8 mouse cellular contexts compared by ENCODE assay signal in the genomic region with DNA sequence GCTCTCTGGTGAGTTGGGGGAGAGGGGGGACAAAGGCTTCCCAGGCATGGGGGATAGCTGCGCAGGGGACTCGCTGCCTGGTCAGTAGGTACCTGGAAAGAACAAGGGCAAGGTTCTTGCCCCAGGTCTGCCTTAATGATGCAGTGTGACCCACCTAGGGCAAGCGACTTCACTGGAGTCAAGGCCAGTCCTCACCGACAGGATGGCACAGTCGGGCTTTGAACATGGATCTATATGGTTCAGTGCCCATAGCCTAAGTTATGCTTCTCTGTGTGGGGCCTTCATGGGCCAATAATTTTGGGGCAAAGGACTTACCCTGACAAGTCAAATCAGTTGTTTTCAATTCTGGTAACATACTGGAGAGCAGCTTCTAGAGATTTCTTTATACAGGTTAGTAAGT. TPM values are rescaled to one million over a fixed set of nuclear protein-coding genes. Genes with fewer than 3 reads are reported as not detected.
A peak's percentile ranks its signal among the peaks of the same experiment; 100 is the strongest.
DNase-seq lines count a peak whose midpoint lies in the region; ATAC-seq lines count a peak whose summit lies in the region.
"Had no signal": no experiment of that assay in that cellular context is flagged by ENCODE, and none has a peak within 500 bp of the region (broad histone marks: within the 10 kb centered on the region; RNA-seq: fewer than 3 reads in every experiment).

No protein-coding gene starts in this region.

- peaks cover 13% of the 10 kb centered on the region for H3K4me1 ChIP-seq in neural tube, embryonic 11.5 days (ENCODE audit: control insufficient read depth, insufficient read depth, low read length)
- H3K4me1 ChIP-seq in forebrain, embryonic 15.5 days, result peaks cover 26% of the 10 kb centered on the region
- H3K4me1 ChIP-seq in limb, embryonic 15.5 days, result peaks cover 7% of the 10 kb centered on the region; the same call in 1 of the 2 replicates
- peaks cover 7% of the 10 kb centered on the region; the same call in 1 of the 2 replicates for H3K4me1 ChIP-seq in stomach, embryonic 16.5 days (ENCODE audit: control insufficient read depth, insufficient read depth, low read length)

- peak overlapping the region; percentile 98 for H3K9ac ChIP-seq in neural tube, embryonic 11.5 days (ENCODE audit: low read length)
- H3K9ac ChIP-seq in forebrain, embryonic 15.5 days (replicated peaks), result peak overlapping the region; percentile 87
- peak overlapping the region; percentile 92; the same call in 1 of the 2 replicates for H3K9ac ChIP-seq in limb, embryonic 15.5 days
- H3K9ac ChIP-seq in stomach, embryonic 16.5 days (ENCODE audit: low read length), result peak overlapping the region; percentile 87

- no peak for DNase-seq in neural tube, embryonic 11.5 days (ENCODE audit: low spot score)
- no peak for DNase-seq in neural tube, embryonic 10.5 days (ENCODE audit: extremely low spot score, low spot score)
- no peak for DNase-seq in layer of hippocampus, adult 9-11 months
- no peak for DNase-seq in Muller cell, postnatal 12 days (ENCODE audit: inconsistent ontology term)

- H3K27ac ChIP-seq in neural tube, embryonic 11.5 days (ENCODE audit: low read depth, low read length), result peak overlapping the region; percentile 95
- peak overlapping the region; percentile 99 for H3K27ac ChIP-seq in forebrain, embryonic 15.5 days (replicated peaks)
- 0 out of 2 replicates have a peak overlapping the region, but pooled peaks have one; percentile 93 for H3K27ac ChIP-seq in limb, embryonic 15.5 days
- H3K27ac ChIP-seq in stomach, embryonic 16.5 days (ENCODE audit: low read length), result no peak overlapping the region
- H3K27ac ChIP-seq: macrophage had no signal

- 6% methylated on average over 5 of the region's 5 CpGs for WGBS in neural tube, embryonic 11.5 days
- WGBS in forebrain, embryonic 15.5 days, result 1% methylated on average over 5 of the region's 5 CpGs
- 3% methylated on average over 5 of the region's 5 CpGs for WGBS in limb, embryonic 15.5 days
- 5% methylated on average over 5 of the region's 5 CpGs for WGBS in stomach, embryonic 16.5 days

- H3K4me3 ChIP-seq in neural tube, embryonic 11.5 days (ENCODE audit: low read depth, low read length), result peak overlapping the region; percentile 70
- peak overlapping the region; percentile 63 for H3K4me3 ChIP-seq in forebrain, embryonic 15.5 days
- peak overlapping the region; percentile 61 for H3K4me3 ChIP-seq in limb, embryonic 15.5 days
- H3K4me3 ChIP-seq in stomach, embryonic 16.5 days (replicated peaks; ENCODE audit: low read length), result peak overlapping the region; percentile 77

- ATAC-seq in neural tube, embryonic 11.5 days (ENCODE audit: insufficient read depth, low FRiP score, low TSS enrichment), result no peak; the same call in 1 of the 2 replicates
- ATAC-seq in forebrain, embryonic 15.5 days (replicated peaks), result no peak
- no peak for ATAC-seq in limb, embryonic 15.5 days (ENCODE audit: insufficient number of reproducible peaks, low FRiP score, low TSS enrichment, low read depth)
- no peak for ATAC-seq in stomach, embryonic 16.5 days (ENCODE audit: insufficient read depth, low FRiP score)

- H3K36me3 ChIP-seq in neural tube, embryonic 11.5 days (ENCODE audit: control insufficient read depth, insufficient read depth, low read length), result no peaks in the 10 kb centered on the region
- H3K36me3 ChIP-seq in forebrain, embryonic 15.5 days, result no peaks in the 10 kb centered on the region
- no peaks in the 10 kb centered on the region for H3K36me3 ChIP-seq in limb, embryonic 15.5 days
- no peaks in the 10 kb centered on the region for H3K36me3 ChIP-seq in stomach, embryonic 16.5 days (ENCODE audit: control insufficient read depth, insufficient read depth, low read length)

- H3K27me3 ChIP-seq in neural tube, embryonic 11.5 days (ENCODE audit: control insufficient read depth, insufficient read depth, low read length), result no peaks in the 10 kb centered on the region
- H3K27me3 ChIP-seq in forebrain, embryonic 15.5 days, result no peaks in the 10 kb centered on the region
- no peaks in the 10 kb centered on the region for H3K27me3 ChIP-seq in limb, embryonic 15.5 days
- H3K27me3 ChIP-seq in stomach, embryonic 16.5 days (ENCODE audit: control insufficient read depth, insufficient read depth, low read length), result peaks cover 7% of the 10 kb centered on the region; the same call in 1 of the 2 replicates

- H3K4me2 ChIP-seq in neural tube, embryonic 11.5 days (ENCODE audit: low read depth), result peak overlapping the region; percentile 80
- H3K4me2 ChIP-seq in forebrain, embryonic 15.5 days (replicated peaks), result peak overlapping the region; percentile 70
- peak overlapping the region; percentile 80 for H3K4me2 ChIP-seq in limb, embryonic 15.5 days
- peak overlapping the region; percentile 58 for H3K4me2 ChIP-seq in stomach, embryonic 16.5 days (ENCODE audit: low read depth, low read length)

- H3K9me3 ChIP-seq in neural tube, embryonic 11.5 days (ENCODE audit: control insufficient read depth, low read length), result no peaks in the 10 kb centered on the region
- no peaks in the 10 kb centered on the region for H3K9me3 ChIP-seq in forebrain, embryonic 15.5 days
- no peaks in the 10 kb centered on the region for H3K9me3 ChIP-seq in limb, embryonic 15.5 days
- no peaks in the 10 kb centered on the region for H3K9me3 ChIP-seq in stomach, embryonic 16.5 days (replicated peaks; ENCODE audit: control insufficient read depth, low read length)

RNA-seq across cellular contexts. Expression of a gene that starts 0.5 kb away (rescaled TPM):
- 37.5 and 40.3 TPM in 2 replicates for polyA plus RNA-seq in neural tube, embryonic 11.5 days (2014; fragmentation: Nextera tagmentation; extraction: Ambion mirVana)
- polyA plus RNA-seq in forebrain, embryonic 15.5 days (2015; fragmentation: Nextera tagmentation; extraction: Ambion mirVana), result 56.7 and 60.7 TPM in 2 replicates
- 11.8 and 14.0 TPM in 2 replicates for polyA plus RNA-seq in limb, embryonic 15.5 days (2015; fragmentation: Nextera tagmentation; extraction: Ambion mirVana)
- 6.9 and 8.9 TPM in 2 replicates for polyA plus RNA-seq in stomach, embryonic 16.5 days (2015; fragmentation: Nextera tagmentation; extraction: Ambion mirVana)

RNA-seq across cellular contexts. Expression of a gene that starts 57.3 kb away (rescaled TPM):
- polyA plus RNA-seq in neural tube, embryonic 11.5 days (2014; fragmentation: Nextera tagmentation; extraction: Ambion mirVana), result 3.3 and 4.6 TPM in 2 replicates
- 0.04 and 0.05 TPM in 2 replicates for polyA plus RNA-seq in forebrain, embryonic 15.5 days (2015; fragmentation: Nextera tagmentation; extraction: Ambion mirVana)
- polyA plus RNA-seq in limb, embryonic 15.5 days (2015; fragmentation: Nextera tagmentation; extraction: Ambion mirVana), result 0.76 and 1.1 TPM in 2 replicates
- 2.8 and 3.2 TPM in 2 replicates for polyA plus RNA-seq in stomach, embryonic 16.5 days (2015; fragmentation: Nextera tagmentation; extraction: Ambion mirVana)
- polyA plus RNA-seq: macrophage had no signal
